Mouse (Mus musculus) liver, postnatal 0 days (tissue): Measurements from ENCODE around the gene Atp13a3.

Experiments used
- CTCF ChIP-seq: sonication (generic); IDR thresholded peaks from 2 replicates; pipeline ENCODE4 v1.5.1; 2016; ENCODE audit warnings: antibody characterized with exemption, low read depth
- EP300 ChIP-seq: IDR thresholded peaks from 2 replicates; pipeline ENCODE4 v1.6.1; 2016; ENCODE audit warnings: antibody characterized with exemption, low read depth, mild to moderate bottlenecking

DNA sequence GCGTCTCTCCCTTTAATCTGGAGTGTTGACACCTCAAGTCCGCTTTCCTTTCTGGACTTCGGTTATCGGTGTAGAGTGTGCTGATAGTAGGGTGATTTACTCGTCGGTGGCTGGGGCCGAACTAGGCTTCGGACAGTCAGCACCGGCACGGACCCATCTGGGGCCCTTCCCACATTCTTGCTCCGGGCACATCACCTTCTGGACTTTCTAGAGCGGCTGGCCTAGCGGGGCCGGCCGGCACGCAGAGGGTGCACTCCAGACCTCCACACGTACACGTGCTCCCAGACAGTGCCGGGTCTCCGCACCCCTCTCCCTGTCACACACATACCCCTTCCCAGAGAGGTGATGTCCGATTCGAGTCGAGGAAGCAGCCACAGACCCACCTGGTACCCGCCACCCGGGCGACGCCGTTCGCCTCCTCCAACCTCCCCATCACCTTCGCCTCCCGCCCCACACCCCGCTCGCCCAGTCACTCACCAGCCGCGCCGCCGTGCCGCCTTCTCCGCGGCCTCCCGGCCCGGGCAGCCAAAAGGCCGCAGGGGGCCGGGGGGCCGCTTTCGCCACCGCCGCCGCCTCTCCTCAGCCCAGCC, 17.8 kb downstream of the Atp13a3 start:
- TF ChIP-seq EP300 = no peak
- TF ChIP-seq CTCF = no peak
